Mouse (Mus musculus) lung, adult 10 weeks (tissue): ENCODE results near the gene Olfr557. TPM values are rescaled to one million over a fixed set of nuclear protein-coding genes. Genes with fewer than 3 reads are reported as not detected.

Experiments used
- polyA plus RNA-seq: library from polyadenylated mRNA; stranded (reverse); fragments of 350-450 nt; fragmentation: Illumina TruSeq; extraction: RNeasy Lipid Tissue Mini Kit (QIAGEN cat#74804); gene quantifications from one replicate; pipeline ENCODE4 v1.2.3, GENCODE M21; 2014; ENCODE audit warnings: low read depth, low replicate concordance; ENCODE audit not compliant: insufficient read depth

The Olfr557 gene
- not detected for polyA plus RNA-seq

GRCm38 (mm10) chr7:102695358-102696125 is at the start of gene Olfr557:
Gene Olfr557, plus strand, starts transcription at chr7:102695910.

GRCm38 (mm10) chr7:102658523-102658922 is 37.2 kb upstream of the Olfr557 start, which contains the start of gene Olfr555:
Gene Olfr555, plus strand, starts transcription at chr7:102658823.

GRCm38 (mm10) chr7:102664599-102664998 is 31.1 kb upstream of the Olfr557 start, which contains the start of gene Olfr556:
Gene Olfr556, plus strand, starts transcription at chr7:102664899.

GRCm38 (mm10) chr7:102686944-102687501 is 8.7 kb upstream of the Olfr557 start, which contains the start of gene Trim68:
Gene Trim68, minus strand, starts transcription at chr7:102687327.

GRCm38 (mm10) chr7:102701915-102702314 is 6.2 kb downstream of the Olfr557 start, which contains the start of gene Olfr558:
Gene Olfr558, plus strand, starts transcription at chr7:102702215.

GRCm38 (mm10) chr7:102718970-102719369 is 23.3 kb downstream of the Olfr557 start, which contains the start of gene Olfr33:
Gene Olfr33, minus strand, starts transcription at chr7:102719070.

GRCm38 (mm10) chr7:102727391-102727790 is 31.7 kb downstream of the Olfr557 start, which contains the start of gene Olfr559:
Gene Olfr559, minus strand, starts transcription at chr7:102727491.

Other genes starting within 250 kb of the Olfr557 start
- not detected for gene Olfr543, start 214.2 kb upstream of the Olfr557 start, polyA plus RNA-seq
- gene Olfr544, start 207.6 kb upstream of the Olfr557 start, polyA plus RNA-seq = not detected
- not detected for gene Olfr545, start 196.3 kb upstream of the Olfr557 start, polyA plus RNA-seq
- not detected for gene Olfr547, start 161.2 kb upstream of the Olfr557 start, polyA plus RNA-seq
- not detected for gene Olfr548-ps1, start 155.0 kb upstream of the Olfr557 start, polyA plus RNA-seq
- gene Olfr549, start 146.0 kb upstream of the Olfr557 start, polyA plus RNA-seq = not detected
- 9.4 TPM for gene Trim21, start 130.4 kb upstream of the Olfr557 start, polyA plus RNA-seq
- gene Olfr550, start 124.5 kb upstream of the Olfr557 start, polyA plus RNA-seq = 1.3 TPM
- gene Olfr551, start 104.0 kb upstream of the Olfr557 start, polyA plus RNA-seq = not detected
- not detected for gene Olfr552, start 98.1 kb upstream of the Olfr557 start, polyA plus RNA-seq
- not detected for gene Olfr553, start 77.7 kb upstream of the Olfr557 start, polyA plus RNA-seq
- gene Olfr554, start 57.5 kb upstream of the Olfr557 start, polyA plus RNA-seq = not detected
- not detected for gene Olfr555, start 37.1 kb upstream of the Olfr557 start, polyA plus RNA-seq
- gene Olfr556, start 31.0 kb upstream of the Olfr557 start, polyA plus RNA-seq = not detected
- gene Trim68, start 8.6 kb upstream of the Olfr557 start, polyA plus RNA-seq = 7.2 TPM
- 0.21 TPM for gene Olfr558, start 6.3 kb downstream of the Olfr557 start, polyA plus RNA-seq
- gene Olfr33, start 23.2 kb downstream of the Olfr557 start, polyA plus RNA-seq = not detected
- not detected for gene Olfr559, start 31.6 kb downstream of the Olfr557 start, polyA plus RNA-seq
- gene Olfr560, start 63.5 kb downstream of the Olfr557 start, polyA plus RNA-seq = not detected
- not detected for gene Olfr78, start 63.6 kb downstream of the Olfr557 start, polyA plus RNA-seq
- not detected for gene Olfr561, start 75.3 kb downstream of the Olfr557 start, polyA plus RNA-seq
- not detected for gene Olfr564, start 107.6 kb downstream of the Olfr557 start, polyA plus RNA-seq
- not detected for gene Olfr566, start 162.9 kb downstream of the Olfr557 start, polyA plus RNA-seq
- not detected for gene Olfr568, start 181.2 kb downstream of the Olfr557 start, polyA plus RNA-seq
- gene Olfr569, start 195.0 kb downstream of the Olfr557 start, polyA plus RNA-seq = not detected
- not detected for gene Olfr570, start 198.7 kb downstream of the Olfr557 start, polyA plus RNA-seq
- not detected for gene Olfr571, start 221.6 kb downstream of the Olfr557 start, polyA plus RNA-seq
- gene Olfr572, start 228.5 kb downstream of the Olfr557 start, polyA plus RNA-seq = not detected
- not detected for gene Olfr573-ps1, start 246.7 kb downstream of the Olfr557 start, polyA plus RNA-seq